Mouse (Mus musculus) lung, adult 2 months (tissue): ENCODE measurements at regions not wholly inside any gene's neighbourhood (a gene's known extent, or its start where the extent isn't known, plus 50 kb on each side); places are given as distances from the start of the nearest gene placed in this dataset.

Source experiments
- CTCF ChIP-seq: fragments of 200-500 bp; IDR thresholded peaks from 2 replicates; pipeline ENCODE4 v1.5.1; 2011; ENCODE audit warnings: mild to moderate bottlenecking, low read length, control low read depth; ENCODE audit not compliant: insufficient read depth
- POLR2A ChIP-seq: fragments of 200-500 bp; IDR thresholded peaks from 2 replicates; pipeline ENCODE4 v1.6.1; 2011; ENCODE audit warnings: low read depth, mild to moderate bottlenecking, control low read depth, low read length, borderline replicate concordance; ENCODE audit errors: extremely low read depth

GRCm38 (mm10) chr15:40075334-40075893 is 58.8 kb upstream of the 9330182O14Rik start:
- TF ChIP-seq CTCF (no peak), POLR2A (no peak)
